Mouse (Mus musculus): ENCODE results near the gene Arsg. TPM values are rescaled to one million over a fixed set of nuclear protein-coding genes. Genes with fewer than 3 reads are reported as not detected.

The Arsg gene
- total and polyA plus RNA-seq, 2 experiments from 2014 or later, result 6.0 to 6.6 TPM

DNA sequence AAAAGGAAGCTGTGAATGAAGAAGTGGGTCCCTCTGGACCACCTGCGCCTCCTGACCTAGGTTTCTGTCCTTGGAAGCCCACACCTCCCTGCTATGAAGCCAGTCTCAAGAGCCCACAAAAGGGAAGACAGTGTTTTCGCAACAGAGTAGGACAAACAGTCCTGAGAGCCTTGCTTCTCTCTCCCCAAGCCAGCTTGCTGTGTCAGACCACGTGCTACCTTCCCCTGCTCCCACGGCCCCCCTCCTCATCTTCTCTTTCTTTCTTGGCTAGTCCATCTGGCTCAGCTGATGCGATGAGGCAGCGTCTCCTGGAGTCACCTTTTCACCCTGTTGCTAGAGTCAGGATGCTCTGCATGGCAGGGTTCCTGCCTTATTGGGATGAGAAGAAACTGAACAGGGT lies 66.1 kb downstream of the Arsg start:
- Histone ChIP-seq H3K27me3 (ENCODE audit: insufficient read depth, low read length) (no peaks in the 10 kb centered on the region), H3K27ac (ENCODE audit: low read depth, low read length) (no peak overlapping the region), H3K4me1 (ENCODE audit: insufficient read depth, low read length) (no peaks in the 10 kb centered on the region), H3K36me3 (ENCODE audit: insufficient read depth, low read length) (no peaks in the 10 kb centered on the region), H3K9ac (replicated peaks; ENCODE audit: low read length, poor library complexity, severe bottlenecking) (no peak overlapping the region), H3K4me3 (ENCODE audit: low read depth, low read length) (no peak overlapping the region), H3K9me3 (ENCODE audit: low read length) (no peaks in the 10 kb centered on the region), H3K4me2 (ENCODE audit: low read depth, low read length, poor library complexity, severe bottlenecking) (no peak overlapping the region)
- peak; percentile 35 for DNase-seq (ENCODE audit: low spot score)
- WGBS, result 45% methylated on average over 6 of the region's 6 CpGs
- no peak for ATAC-seq (ENCODE audit: low FRiP score)
- no peak for TF ChIP-seq CTCF (IDR thresholded peaks at IDR 0.05)

DNA sequence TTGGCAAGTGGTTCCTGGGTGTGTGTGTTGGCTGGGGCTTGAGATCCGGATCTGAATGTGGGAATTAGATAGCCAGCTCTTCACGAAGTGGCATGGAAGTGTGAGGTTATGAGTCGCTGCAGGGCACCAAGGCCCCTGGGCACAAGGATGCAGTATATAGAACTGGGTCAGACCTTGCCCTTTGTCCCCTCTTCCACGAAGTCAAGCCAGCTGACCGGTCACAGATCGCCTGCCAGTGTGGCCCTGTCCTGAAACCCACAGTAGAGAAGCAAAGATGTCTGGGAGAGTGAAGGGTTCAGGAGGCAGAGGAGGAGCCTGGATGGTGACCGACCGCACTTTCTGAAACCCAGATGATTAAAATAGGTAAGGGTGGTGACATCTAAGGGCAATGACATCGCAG lies 70.3 kb downstream of the Arsg start:
- H3K4me2 ChIP-seq (ENCODE audit: low read depth, low read length, poor library complexity, severe bottlenecking), result no peak overlapping the region
- DNase-seq (ENCODE audit: low spot score) (no peak), ATAC-seq (ENCODE audit: low FRiP score) (no peak)
- H3K27me3 ChIP-seq (ENCODE audit: insufficient read depth, low read length), result no peaks in the 10 kb centered on the region
- H3K4me1 ChIP-seq (ENCODE audit: insufficient read depth, low read length), result no peaks in the 10 kb centered on the region
- no peak overlapping the region for H3K27ac ChIP-seq (ENCODE audit: low read depth, low read length)
- 83% methylated on average over 9 of the region's 9 CpGs for WGBS
- H3K9me3 ChIP-seq (ENCODE audit: low read length), result no peaks in the 10 kb centered on the region
- no peaks in the 10 kb centered on the region for H3K36me3 ChIP-seq (ENCODE audit: insufficient read depth, low read length)
- no peak overlapping the region for H3K9ac ChIP-seq (replicated peaks; ENCODE audit: low read length, poor library complexity, severe bottlenecking)
- no peak overlapping the region for H3K4me3 ChIP-seq (ENCODE audit: low read depth, low read length)
- TF ChIP-seq CTCF (IDR thresholded peaks at IDR 0.05), result no peak

- WGBS, result 58% methylated on average over 7 of the region's 7 CpGs
- no peak overlapping the region for H3K4me3 ChIP-seq (ENCODE audit: low read depth, low read length)
Measured at GRCm38 (mm10) chr11:109544432-109544831, 71.3 kb downstream of the Arsg start.

DNA sequence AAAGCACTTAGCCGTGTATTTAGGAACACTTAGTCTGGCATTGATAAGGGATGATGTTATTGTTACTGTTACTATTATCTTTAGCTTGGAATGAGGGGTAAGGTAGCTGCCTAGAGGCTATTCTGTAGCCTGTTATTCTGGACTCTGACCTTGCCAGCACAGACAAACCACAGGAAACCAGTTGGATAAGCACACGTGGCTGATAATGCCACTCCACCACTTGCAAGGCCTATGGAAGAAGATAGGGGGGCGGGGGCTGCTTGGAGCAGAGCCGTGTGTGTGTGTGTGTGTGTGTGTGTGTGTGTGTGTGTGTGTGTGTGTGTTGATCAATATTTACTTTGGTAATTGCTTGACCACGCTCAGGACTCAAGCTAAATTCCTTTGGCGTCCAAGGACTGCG lies 72.1 kb downstream of the Arsg start:
- no peaks in the 10 kb centered on the region for H3K4me1 ChIP-seq (ENCODE audit: insufficient read depth, low read length)
- no peak overlapping the region for H3K27ac ChIP-seq (ENCODE audit: low read depth, low read length)
- no peaks in the 10 kb centered on the region for H3K9me3 ChIP-seq (ENCODE audit: low read length)
- DNase-seq (ENCODE audit: low spot score) (no peak), ATAC-seq (ENCODE audit: low FRiP score) (no peak)
- H3K4me2 ChIP-seq (ENCODE audit: low read depth, low read length, poor library complexity, severe bottlenecking), result no peak overlapping the region
- H3K4me3 ChIP-seq (ENCODE audit: low read depth, low read length), result no peak overlapping the region
- TF ChIP-seq CTCF (IDR thresholded peaks at IDR 0.05), result no peak
- H3K27me3 ChIP-seq (ENCODE audit: insufficient read depth, low read length), result no peaks in the 10 kb centered on the region
- H3K9ac ChIP-seq (replicated peaks; ENCODE audit: low read length, poor library complexity, severe bottlenecking), result no peak overlapping the region
- H3K36me3 ChIP-seq (ENCODE audit: insufficient read depth, low read length), result no peaks in the 10 kb centered on the region
- 78% methylated on average over 7 of the region's 7 CpGs for WGBS

More at GRCm38 (mm10) chr11:109544432-109544831, 71.3 kb downstream of the Arsg start:
- no peaks in the 10 kb centered on the region for H3K4me1 ChIP-seq (ENCODE audit: insufficient read depth, low read length)
- ATAC-seq (ENCODE audit: low FRiP score) (no peak), DNase-seq (ENCODE audit: low spot score) (no peak)
- no peak overlapping the region for H3K9ac ChIP-seq (replicated peaks; ENCODE audit: low read length, poor library complexity, severe bottlenecking)
- H3K36me3 ChIP-seq (ENCODE audit: insufficient read depth, low read length), result no peaks in the 10 kb centered on the region
- H3K9me3 ChIP-seq (ENCODE audit: low read length), result no peaks in the 10 kb centered on the region
- no peak overlapping the region for H3K27ac ChIP-seq (ENCODE audit: low read depth, low read length)
- no peak overlapping the region for H3K4me2 ChIP-seq (ENCODE audit: low read depth, low read length, poor library complexity, severe bottlenecking)
- no peak for TF ChIP-seq CTCF (IDR thresholded peaks at IDR 0.05)
- H3K27me3 ChIP-seq (ENCODE audit: insufficient read depth, low read length), result no peaks in the 10 kb centered on the region

GRCm38 (mm10) chr11:109545700-109546143 lies 72.5 kb downstream of the Arsg start:
- WGBS, result 73% methylated on average over 12 of the region's 12 CpGs
- no peak for TF ChIP-seq CTCF (IDR thresholded peaks at IDR 0.05)
- no peak overlapping the region for H3K9ac ChIP-seq (replicated peaks; ENCODE audit: low read length, poor library complexity, severe bottlenecking)

DNA sequence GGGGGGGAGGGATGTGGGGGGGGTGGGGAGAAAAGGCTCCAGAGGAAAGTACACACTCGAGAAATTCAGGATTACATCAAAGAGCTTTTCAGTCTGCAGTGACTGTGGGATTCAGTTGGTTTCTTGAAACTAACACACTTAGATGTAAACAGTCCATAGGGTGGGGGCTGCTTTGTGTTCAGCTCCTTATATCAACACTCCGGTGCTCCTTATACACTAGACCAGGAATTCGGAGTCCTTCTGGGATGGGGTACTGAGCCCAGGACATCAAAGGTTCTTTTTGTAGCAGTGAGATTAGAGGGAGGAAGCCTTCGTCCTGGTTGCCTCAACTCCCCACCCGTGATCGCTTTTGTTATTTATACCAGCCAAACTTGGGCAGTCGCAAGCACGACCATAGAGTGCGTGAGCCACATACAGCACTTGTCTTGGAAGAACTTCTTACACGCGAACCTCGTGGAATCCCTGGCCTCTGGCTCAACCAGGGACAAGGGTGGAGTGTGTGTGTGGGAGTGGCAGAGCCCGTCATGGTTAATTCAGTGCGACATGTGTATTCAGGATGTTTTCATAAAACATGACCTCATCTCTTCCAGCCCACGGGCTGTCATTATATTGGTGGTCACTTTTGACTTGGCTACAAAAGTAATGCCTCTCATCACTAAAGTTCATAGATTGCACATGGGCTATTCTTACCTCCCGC lies 73.3 kb downstream of the Arsg start:
- H3K4me1 ChIP-seq (ENCODE audit: insufficient read depth, low read length), result no peaks in the 10 kb centered on the region
- no peak overlapping the region for H3K4me3 ChIP-seq (ENCODE audit: low read depth, low read length)
- no peaks in the 10 kb centered on the region for H3K9me3 ChIP-seq (ENCODE audit: low read length)
- H3K36me3 ChIP-seq (ENCODE audit: insufficient read depth, low read length), result no peaks in the 10 kb centered on the region
- ATAC-seq (ENCODE audit: low FRiP score) (no peak), DNase-seq (ENCODE audit: low spot score) (no peak)
- 36% methylated on average over 16 of the region's 16 CpGs for WGBS
- no peak for TF ChIP-seq CTCF (IDR thresholded peaks at IDR 0.05)
- no peak overlapping the region for H3K4me2 ChIP-seq (ENCODE audit: low read depth, low read length, poor library complexity, severe bottlenecking)
- H3K9ac ChIP-seq (replicated peaks; ENCODE audit: low read length, poor library complexity, severe bottlenecking), result no peak overlapping the region
- H3K27me3 ChIP-seq (ENCODE audit: insufficient read depth, low read length), result no peaks in the 10 kb centered on the region
- H3K27ac ChIP-seq (ENCODE audit: low read depth, low read length), result no peak overlapping the region

More at GRCm38 (mm10) chr11:109545700-109546143, 72.5 kb downstream of the Arsg start:
- no peaks in the 10 kb centered on the region for H3K27me3 ChIP-seq (ENCODE audit: insufficient read depth, low read length)
- no peak overlapping the region for H3K4me2 ChIP-seq (ENCODE audit: low read depth, low read length, poor library complexity, severe bottlenecking)
- H3K4me3 ChIP-seq (ENCODE audit: low read depth, low read length), result no peak overlapping the region
- no peaks in the 10 kb centered on the region for H3K36me3 ChIP-seq (ENCODE audit: insufficient read depth, low read length)
- ATAC-seq (ENCODE audit: low FRiP score) (no peak), DNase-seq (ENCODE audit: low spot score) (no peak)
- H3K9me3 ChIP-seq (ENCODE audit: low read length), result no peaks in the 10 kb centered on the region
- H3K27ac ChIP-seq (ENCODE audit: low read depth, low read length), result no peak overlapping the region
- no peaks in the 10 kb centered on the region for H3K4me1 ChIP-seq (ENCODE audit: insufficient read depth, low read length)
